In genomic region chr8:121952800-121953199, GRCm38 (mm10) we compare ENCODE assay signal across 10 mouse cellular contexts. TPM values are rescaled to one million over a fixed set of nuclear protein-coding genes. Genes with fewer than 3 reads are reported as not detected.
DNase-seq lines count a peak whose midpoint lies in the region; ATAC-seq and TF ChIP-seq lines count a peak whose summit lies in the region.
"Had no signal": no experiment of that assay in that cellular context is flagged by ENCODE, and none has a peak within 500 bp of the region (broad histone marks: within the 10 kb centered on the region; RNA-seq: fewer than 3 reads in every experiment).

No protein-coding gene starts in this region.

- no peak overlapping the region for H3K9ac ChIP-seq in intestine, embryonic 15.5 days
- H3K9ac ChIP-seq in intestine, postnatal 0 days (ENCODE audit: low read depth, low read length), result no peak overlapping the region
- H3K9ac ChIP-seq in embryonic facial prominence, embryonic 13.5 days, result peak overlapping the region; percentile 59
- H3K9ac ChIP-seq in intestine, embryonic 16.5 days (ENCODE audit: low read depth, low read length), result 0 out of 2 replicates have a peak overlapping the region, but pooled peaks have one; percentile 18
- peak overlapping the region; percentile 93; the same call in 1 of the 2 replicates for H3K9ac ChIP-seq in liver, postnatal 0 days (replicated peaks)

- ATAC-seq in intestine, embryonic 15.5 days, result no peak
- ATAC-seq in intestine, postnatal 0 days, result no peak
- no peak for ATAC-seq in embryonic facial prominence, embryonic 13.5 days (ENCODE audit: insufficient number of reproducible peaks, insufficient read depth, low FRiP score, low TSS enrichment, low read depth)
- no peak for ATAC-seq in intestine, embryonic 16.5 days
- no peak for ATAC-seq in liver, postnatal 0 days

- no peaks in the 10 kb centered on the region for H3K9me3 ChIP-seq in intestine, embryonic 15.5 days
- no peaks in the 10 kb centered on the region for H3K9me3 ChIP-seq in intestine, postnatal 0 days (ENCODE audit: control insufficient read depth)
- H3K9me3 ChIP-seq in embryonic facial prominence, embryonic 13.5 days, result no peaks in the 10 kb centered on the region
- no peaks in the 10 kb centered on the region for H3K9me3 ChIP-seq in intestine, embryonic 16.5 days (ENCODE audit: control insufficient read depth, low read length)
- no peaks in the 10 kb centered on the region for H3K9me3 ChIP-seq in liver, postnatal 0 days (ENCODE audit: low read length)

- no peak overlapping the region for H3K27ac ChIP-seq in intestine, embryonic 15.5 days
- no peak overlapping the region for H3K27ac ChIP-seq in intestine, postnatal 0 days (ENCODE audit: low read depth, low read length)
- no peak overlapping the region for H3K27ac ChIP-seq in embryonic facial prominence, embryonic 13.5 days
- no peak overlapping the region for H3K27ac ChIP-seq in intestine, embryonic 16.5 days (ENCODE audit: low read length)
- H3K27ac ChIP-seq in liver, postnatal 0 days (ENCODE audit: low read depth), result 0 out of 2 replicates have a peak overlapping the region, but pooled peaks have one; percentile 46

- WGBS in intestine, embryonic 15.5 days, result 91% methylated on average over 7 of the region's 7 CpGs
- WGBS in intestine, postnatal 0 days, result 85% methylated on average over 7 of the region's 7 CpGs
- 86% methylated on average over 7 of the region's 7 CpGs for WGBS in embryonic facial prominence, embryonic 13.5 days
- 87% methylated on average over 7 of the region's 7 CpGs for WGBS in intestine, embryonic 16.5 days
- WGBS in liver, postnatal 0 days (ENCODE audit: insufficient replicate concordance), result 79% methylated on average over 7 of the region's 7 CpGs

- peak overlapping the region; percentile 77; the same call in 1 of the 2 replicates for H3K4me2 ChIP-seq in intestine, embryonic 15.5 days (replicated peaks)
- no peak overlapping the region for H3K4me2 ChIP-seq in intestine, postnatal 0 days (replicated peaks; ENCODE audit: low read depth)
- peak overlapping the region; percentile 90 for H3K4me2 ChIP-seq in embryonic facial prominence, embryonic 13.5 days
- H3K4me2 ChIP-seq in intestine, embryonic 16.5 days (ENCODE audit: low read depth, low read length), result no peak overlapping the region
- peak overlapping the region; percentile 82 for H3K4me2 ChIP-seq in liver, postnatal 0 days (ENCODE audit: low read depth, low read length)

- H3K4me1 ChIP-seq in intestine, embryonic 15.5 days (replicated peaks), result peaks cover 24% of the 10 kb centered on the region
- H3K4me1 ChIP-seq in intestine, postnatal 0 days (replicated peaks; ENCODE audit: control insufficient read depth, insufficient read depth, low read length), result peaks cover 5% of the 10 kb centered on the region; the same call in 1 of the 2 replicates
- H3K4me1 ChIP-seq in embryonic facial prominence, embryonic 13.5 days, result peaks cover 49% of the 10 kb centered on the region
- peaks cover 25% of the 10 kb centered on the region for H3K4me1 ChIP-seq in intestine, embryonic 16.5 days (ENCODE audit: control insufficient read depth, insufficient read depth, low read length)
- H3K4me1 ChIP-seq in liver, postnatal 0 days (ENCODE audit: insufficient read depth), result peaks cover 43% of the 10 kb centered on the region

- no peak for TF ChIP-seq CTCF in intestine, postnatal 0 days (IDR thresholded peaks at IDR 0.05; ENCODE audit: low read depth)
- no peak for TF ChIP-seq CTCF in liver, postnatal 0 days (IDR thresholded peaks at IDR 0.05; ENCODE audit: low read depth)

- no peak for DNase-seq in liver, postnatal 0 days
- DNase-seq in gastrocnemius, postnatal 25 days, result no peak
- DNase-seq in frontal cortex, adult 2 months (ENCODE audit: extremely low spot score in 1 of 2, low spot score in 1 of 2), result no peak
- DNase-seq in adipocyte (ENCODE audit: low spot score), result no peak
- DNase-seq: right cerebral cortex, postnatal 4 days had no signal

- no peak overlapping the region for H3K4me3 ChIP-seq in intestine, embryonic 15.5 days (replicated peaks)
- H3K4me3 ChIP-seq in intestine, postnatal 0 days (ENCODE audit: low read depth, low read length), result no peak overlapping the region
- no peak overlapping the region for H3K4me3 ChIP-seq in embryonic facial prominence, embryonic 13.5 days
- H3K4me3 ChIP-seq in intestine, embryonic 16.5 days (ENCODE audit: low read length), result no peak overlapping the region
- no peak overlapping the region; the same call in 1 of the 2 replicates for H3K4me3 ChIP-seq in liver, postnatal 0 days (ENCODE audit: low read depth, low read length)

- no peaks in the 10 kb centered on the region for H3K27me3 ChIP-seq in intestine, embryonic 15.5 days (replicated peaks)
- no peaks in the 10 kb centered on the region for H3K27me3 ChIP-seq in intestine, postnatal 0 days (replicated peaks; ENCODE audit: control insufficient read depth, insufficient read depth, low read length)
- H3K27me3 ChIP-seq in embryonic facial prominence, embryonic 13.5 days, result no peaks in the 10 kb centered on the region
- H3K27me3 ChIP-seq in intestine, embryonic 16.5 days (replicated peaks; ENCODE audit: control insufficient read depth, insufficient read depth, low read length), result no peaks in the 10 kb centered on the region
- H3K27me3 ChIP-seq in liver, postnatal 0 days (ENCODE audit: insufficient read depth, low read length), result no peaks in the 10 kb centered on the region

- 0 out of 2 replicates have a peak, but pooled peaks cover 2% of the 10 kb centered on the region for H3K36me3 ChIP-seq in intestine, embryonic 15.5 days
- H3K36me3 ChIP-seq in intestine, postnatal 0 days (ENCODE audit: control insufficient read depth, insufficient read depth), result peaks cover 20% of the 10 kb centered on the region; the same call in 1 of the 2 replicates
- H3K36me3 ChIP-seq in embryonic facial prominence, embryonic 13.5 days, result peaks cover 16% of the 10 kb centered on the region
- H3K36me3 ChIP-seq in intestine, embryonic 16.5 days (ENCODE audit: control insufficient read depth, insufficient read depth, low read length), result no peaks in the 10 kb centered on the region
- peaks cover 10% of the 10 kb centered on the region for H3K36me3 ChIP-seq in liver, postnatal 0 days (replicated peaks; ENCODE audit: insufficient read depth, low read length)

- TF ChIP-seq EP300 in liver, postnatal 0 days (IDR thresholded peaks at IDR 0.05; ENCODE audit: low read depth), result no peak

RNA-seq across cellular contexts. Expression of gene Banp, which starts 3.2 kb away (rescaled TPM):
- polyA plus RNA-seq in intestine, embryonic 15.5 days (2015; fragmentation: Nextera tagmentation; extraction: Ambion mirVana), result 32.4 and 34.1 TPM in 2 replicates
- 9.4 and 9.5 TPM in 2 replicates for polyA plus RNA-seq in intestine, postnatal 0 days (2015; fragmentation: Nextera tagmentation; extraction: Ambion mirVana)
- 42.6 and 49.4 TPM in 2 replicates for polyA plus RNA-seq in embryonic facial prominence, embryonic 13.5 days (2015; fragmentation: Nextera tagmentation; extraction: Ambion mirVana)
- 36.3 and 36.6 TPM in 2 replicates for polyA plus RNA-seq in intestine, embryonic 16.5 days (2015; fragmentation: Nextera tagmentation; extraction: Ambion mirVana)
- 7.6 and 7.9 TPM in 2 replicates for polyA plus RNA-seq in liver, postnatal 0 days (2015; fragmentation: Nextera tagmentation; extraction: Ambion mirVana)
- total RNA-seq in gastrocnemius, postnatal 25 days (2021), result 10 to 100 TPM; 11.3 to 13.9 TPM
- polyA plus RNA-seq in frontal cortex, adult 2 months (2012; rRNA removed), result 69.6 and 81.2 TPM in 2 replicates

RNA-seq across cellular contexts. Expression of gene Car5a, which starts 8.1 kb away (rescaled TPM):
- polyA plus RNA-seq in intestine, embryonic 15.5 days (2015; fragmentation: Nextera tagmentation; extraction: Ambion mirVana), result 0.21 and 0.33 TPM in 2 replicates
- polyA plus RNA-seq in intestine, postnatal 0 days (2015; fragmentation: Nextera tagmentation; extraction: Ambion mirVana), result 10.1 and 11.1 TPM in 2 replicates
- not detected in 2 replicates for polyA plus RNA-seq in embryonic facial prominence, embryonic 13.5 days (2015; fragmentation: Nextera tagmentation; extraction: Ambion mirVana)
- polyA plus RNA-seq in intestine, embryonic 16.5 days (2015; fragmentation: Nextera tagmentation; extraction: Ambion mirVana), result 0.31 and 0.70 TPM in 2 replicates
- polyA plus RNA-seq in liver, postnatal 0 days (2015; fragmentation: Nextera tagmentation; extraction: Ambion mirVana), result 5.9 and 9.6 TPM in 2 replicates
- not detected for total RNA-seq in gastrocnemius, postnatal 25 days (2021)
- 0.34 and 0.40 TPM in 2 replicates for polyA plus RNA-seq in frontal cortex, adult 2 months (2012; rRNA removed)
- total RNA-seq: layer of hippocampus, postnatal 25 days had no signal

RNA-seq across cellular contexts. Expression of gene Slc7a5, which starts 45.3 kb away (rescaled TPM):
- 17.9 and 18.1 TPM in 2 replicates for polyA plus RNA-seq in intestine, embryonic 15.5 days (2015; fragmentation: Nextera tagmentation; extraction: Ambion mirVana)
- 4.7 and 6.1 TPM in 2 replicates for polyA plus RNA-seq in intestine, postnatal 0 days (2015; fragmentation: Nextera tagmentation; extraction: Ambion mirVana)
- polyA plus RNA-seq in embryonic facial prominence, embryonic 13.5 days (2015; fragmentation: Nextera tagmentation; extraction: Ambion mirVana), result 16.1 and 18.3 TPM in 2 replicates
- polyA plus RNA-seq in intestine, embryonic 16.5 days (2015; fragmentation: Nextera tagmentation; extraction: Ambion mirVana), result 11.6 and 12.5 TPM in 2 replicates
- polyA plus RNA-seq in liver, postnatal 0 days (2015; fragmentation: Nextera tagmentation; extraction: Ambion mirVana), result 10.5 and 10.8 TPM in 2 replicates
- total RNA-seq in gastrocnemius, postnatal 25 days (2021), result 1 to 10 TPM; 1.8 to 2.0 TPM
- polyA plus RNA-seq in frontal cortex, adult 2 months (2012; rRNA removed), result 63.7 and 70.1 TPM in 2 replicates

Comparison
In these comparisons a context has a peak if more than half of its experiments do, and no peak if none do; other contexts are left out.
1. H3K4me2 ChIP-seq: peak in intestine, embryonic 15.5 days (single experiment), embryonic facial prominence, embryonic 13.5 days (single experiment) and liver, postnatal 0 days (single experiment); none in intestine, postnatal 0 days (single experiment) and intestine, embryonic 16.5 days (single experiment).
2. H3K9ac ChIP-seq: peak in embryonic facial prominence, embryonic 13.5 days (single experiment), intestine, embryonic 16.5 days (single experiment) and liver, postnatal 0 days (single experiment); none in intestine, embryonic 15.5 days (single experiment) and intestine, postnatal 0 days (single experiment).